Mouse (Mus musculus) left cerebral cortex, postnatal 14 days (tissue): Measurements from ENCODE around the gene Ifit2. TPM values are rescaled to one million over a fixed set of nuclear protein-coding genes. Genes with fewer than 3 reads are reported as not detected.

Experiments used
- total RNA-seq, 2 experiments: library from RNA; stranded (reverse); gene quantifications; 2 replicates each; pipeline ENCODE4 v1.2.3; 2021

The Ifit2 gene
- total RNA-seq, 2 experiments from 2014 or later = 7.7 TPM

Other genes with a start within 250 kb of the Ifit2 start
- gene Ch25h, start 75.5 kb upstream of the Ifit2 start, total RNA-seq = under 1 TPM; 0.59 to 0.89 TPM
- gene Lipa, start 23.2 kb upstream of the Ifit2 start, total RNA-seq = 10 to 100 TPM; 15.7 to 18.6 TPM
- 1 to 10 TPM; 1.5 to 2.1 TPM for gene Ifit3, start 32.8 kb downstream of the Ifit2 start, total RNA-seq
- 1 to 10 TPM; 1.6 to 2.2 TPM for gene Ifit1bl1, start 51.3 kb downstream of the Ifit2 start, total RNA-seq
- gene Ifit3b, start 57.3 kb downstream of the Ifit2 start, total RNA-seq = 1 to 10 TPM; 1.2 to 1.3 TPM
- under 1 TPM; 0.27 to 0.53 TPM for gene Ifit1bl2, start 90.0 kb downstream of the Ifit2 start, total RNA-seq
- under 1 TPM; 0.18 to 0.36 TPM for gene Ifit1, start 90.2 kb downstream of the Ifit2 start, total RNA-seq
- 1 to 10 TPM; 2.1 to 5.4 TPM for gene Slc16a12, start 196.6 kb downstream of the Ifit2 start, total RNA-seq